Mouse (Mus musculus) liver, embryonic 11.5 days (tissue): ENCODE measurements around the gene Ptpru. TPM values are rescaled to one million over a fixed set of nuclear protein-coding genes. Genes with fewer than 3 reads are reported as not detected.
A peak's percentile ranks its signal among the peaks of the same experiment; 100 is the strongest.

ENCODE experiments used
- ATAC-seq: fragments of 200-750 bp; cut with Nextera tagmentation; replicated peaks from 2 replicates; pipeline ENCODE4 v1.8.0; 2017; ENCODE audit warnings: moderate number of reproducible peaks, mild to moderate bottlenecking, moderate TSS enrichment, moderate library complexity; ENCODE audit not compliant: low FRiP score
- DNase-seq: peaks from one replicate; pipeline ENCODE4 v3.0.0-alpha.2; 2017; ENCODE audit warnings: low spot score
- H3K27ac ChIP-seq: fragments of 300-500 bp; sonication (generic); 2 replicates; pipeline ENCODE4 v1.5.1; 2014; ENCODE audit warnings: mild to moderate bottlenecking, low read depth, low read length, control low read depth
- H3K27me3 ChIP-seq: fragments of 300-500 bp; sonication (generic); replicated peaks from 2 replicates; pipeline ENCODE4 v1.6.1; 2014; ENCODE audit warnings: low read length, mixed read lengths; ENCODE audit not compliant: control insufficient read depth, insufficient read depth
- H3K36me3 ChIP-seq: fragments of 300-500 bp; sonication (generic); 2 replicates; pipeline ENCODE4 v1.6.1; 2014; ENCODE audit warnings: mild to moderate bottlenecking, low read length, moderate library complexity, mixed read lengths; ENCODE audit not compliant: control insufficient read depth, insufficient read depth
- H3K4me1 ChIP-seq: fragments of 300-500 bp; sonication (generic); replicated peaks from 2 replicates; pipeline ENCODE4 v1.6.1; 2014; ENCODE audit warnings: low read length, mixed read lengths; ENCODE audit not compliant: control insufficient read depth, insufficient read depth
- H3K4me2 ChIP-seq: fragments of 300-500 bp; sonication (generic); 2 replicates; pipeline ENCODE4 v1.6.1; 2014; ENCODE audit warnings: mild to moderate bottlenecking, control low read depth, moderate library complexity
- H3K4me3 ChIP-seq: fragments of 300-500 bp; sonication (generic); 2 replicates; pipeline ENCODE4 v1.5.1; 2014; ENCODE audit warnings: low read depth, low read length, control low read depth
- H3K9ac ChIP-seq: fragments of 300-500 bp; sonication (generic); 2 replicates; pipeline ENCODE4 v1.6.1; 2014; ENCODE audit warnings: low read depth, low read length, control low read depth
- H3K9me3 ChIP-seq: fragments of 300-500 bp; sonication (generic); 2 replicates; pipeline ENCODE4 v1.6.1; 2016; ENCODE audit warnings: low read length, inconsistent platforms, mixed read lengths; ENCODE audit not compliant: control insufficient read depth
- WGBS: fragments of 180-500 bp; shearing (Covaris S2); extraction: QIAGEN DNeasy Blood & Tissue Kit; methylation state at CpG from one replicate; pipeline ENCODE4 v1.1.7; 2014; 5-methylcytosine and 5-hydroxymethylcytosine counted together
- polyA plus RNA-seq: library from polyadenylated mRNA; unstranded; fragments of >200 nt; fragmentation: Nextera tagmentation; extraction: Ambion mirVana; gene quantifications from 2 replicates; pipeline ENCODE4 v1.2.1, GENCODE M21; 2014

Gene Ptpru
- polyA plus RNA-seq, 1 experiment from 2014 or later = 5.8 TPM

- no peaks in the 10 kb centered on the region; the same call in 1 of the 2 replicates for H3K36me3 ChIP-seq
- no peaks in the 10 kb centered on the region for H3K9me3 ChIP-seq
- H3K4me1 ChIP-seq = peaks cover 9% of the 10 kb centered on the region; the same call in 1 of the 2 replicates
- H3K27me3 ChIP-seq = no peaks in the 10 kb centered on the region
- H3K27ac ChIP-seq = no peak overlapping the region
- H3K4me2 ChIP-seq = no peak overlapping the region
- H3K4me3 ChIP-seq = no peak overlapping the region
- no peak overlapping the region for H3K9ac ChIP-seq
- DNase-seq = no peak
- whole genome bisulfite sequencing = 83% methylated on average over 8 of the region's 8 CpGs
- ATAC-seq = no peak
Observed at GRCm38 (mm10) chr4:131845991-131846778, 8.1 kb upstream of the Ptpru start.

GRCm38 (mm10) chr4:131843290-131843743 is 5.2 kb upstream of the Ptpru start, which contains the start of gene Mecr:
Mecr (plus strand) TSS chr4:131843470.
- WGBS = under 1% methylated on average over 37 of the region's 37 CpGs

GRCm38 (mm10) chr4:131836891-131837491 is 1.1 kb downstream of the Ptpru start:
- under 1% methylated on average over 76 of the region's 76 CpGs for WGBS
- ATAC-seq = no peak

More at GRCm38 (mm10) chr4:131843290-131843743, 5.2 kb upstream of the Ptpru start, which contains the start of gene Mecr:
- DNase-seq (peak; percentile 91), ATAC-seq (peak; percentile 85)
- Histone ChIP-seq H3K9me3 (no peaks in the 10 kb centered on the region), H3K9ac (peak within 1 kb of the TSS; percentile 87), H3K4me1 (peaks cover 9% of the 10 kb centered on the region; the same call in 1 of the 2 replicates), H3K4me2 (peak within 1 kb of the TSS; percentile 76), H3K4me3 (peak within 1 kb of the TSS; percentile 98), H3K36me3 (no peaks in the 10 kb centered on the region; the same call in 1 of the 2 replicates), H3K27me3 (peaks cover 14% of the 10 kb centered on the region; the same call in 1 of the 2 replicates), H3K27ac (no peak within 1 kb of the TSS)

GRCm38 (mm10) chr4:131836351-131836881 is 1.7 kb downstream of the Ptpru start:
- H3K4me3 ChIP-seq = peak overlapping the region; percentile 64
- ATAC-seq (no peak), DNase-seq (peak; percentile 46)
- H3K27ac ChIP-seq = no peak overlapping the region
- H3K9me3 ChIP-seq = no peaks in the 10 kb centered on the region
- H3K4me1 ChIP-seq = peaks cover 30% of the 10 kb centered on the region
- H3K9ac ChIP-seq = peak overlapping the region; percentile 60
- 2% methylated on average over 39 of the region's 39 CpGs for WGBS
- peak overlapping the region; percentile 97 for H3K4me2 ChIP-seq
- peaks cover 55% of the 10 kb centered on the region for H3K27me3 ChIP-seq
- no peaks in the 10 kb centered on the region for H3K36me3 ChIP-seq

More at GRCm38 (mm10) chr4:131836891-131837491, 1.1 kb downstream of the Ptpru start:
- Histone ChIP-seq H3K27ac (no peak overlapping the region), H3K9me3 (no peaks in the 10 kb centered on the region), H3K4me1 (peaks cover 30% of the 10 kb centered on the region), H3K27me3 (peaks cover 55% of the 10 kb centered on the region), H3K4me2 (peak overlapping the region; percentile 97), H3K4me3 (peak overlapping the region; percentile 64), H3K9ac (peak overlapping the region; percentile 60), H3K36me3 (no peaks in the 10 kb centered on the region)
- peak; percentile 71 for DNase-seq

- Histone ChIP-seq H3K36me3 (no peaks in the 10 kb centered on the region), H3K27me3 (peaks cover 45% of the 10 kb centered on the region), H3K9me3 (no peaks in the 10 kb centered on the region), H3K4me1 (peaks cover 47% of the 10 kb centered on the region), H3K9ac (no peak overlapping the region), H3K27ac (peak overlapping the region; percentile 34), H3K4me2 (peak overlapping the region; percentile 36; the same call in 1 of the 2 replicates), H3K4me3 (no peak overlapping the region)
- ATAC-seq (no peak), DNase-seq (no peak)
- 30% methylated on average over 9 of the region's 9 CpGs for WGBS
Observed at GRCm38 (mm10) chr4:131833971-131834609, 4.0 kb downstream of the Ptpru start.

- peaks cover 37% of the 10 kb centered on the region for H3K27me3 ChIP-seq
- H3K27ac ChIP-seq = peak overlapping the region; percentile 48; the same call in 1 of the 2 replicates
- ATAC-seq (peak; percentile 42), DNase-seq (no peak)
- no peaks in the 10 kb centered on the region for H3K36me3 ChIP-seq
- 51% methylated on average over 3 of the region's 3 CpGs for WGBS
- 0 out of 2 replicates have a peak overlapping the region, but pooled peaks have one; percentile 25 for H3K9ac ChIP-seq
- H3K4me3 ChIP-seq = no peak overlapping the region
- peaks cover 53% of the 10 kb centered on the region for H3K4me1 ChIP-seq
- H3K9me3 ChIP-seq = no peaks in the 10 kb centered on the region
- peak overlapping the region; percentile 36 for H3K4me2 ChIP-seq
Observed at GRCm38 (mm10) chr4:131832759-131833407, 5.2 kb downstream of the Ptpru start.

GRCm38 (mm10) chr4:131831546-131832045 is 6.5 kb downstream of the Ptpru start:
- ATAC-seq (no peak), DNase-seq (no peak)
- Histone ChIP-seq H3K9ac (no peak overlapping the region), H3K4me2 (no peak overlapping the region), H3K4me1 (peaks cover 44% of the 10 kb centered on the region), H3K27ac (no peak overlapping the region), H3K27me3 (peaks cover 25% of the 10 kb centered on the region), H3K36me3 (no peaks in the 10 kb centered on the region), H3K4me3 (no peak overlapping the region), H3K9me3 (no peaks in the 10 kb centered on the region)
- WGBS = 74% methylated on average over 5 of the region's 5 CpGs
